Mouse (Mus musculus) neural tube, embryonic 11.5 days (tissue): ENCODE measurements around the gene Stum. TPM values are rescaled to one million over a fixed set of nuclear protein-coding genes. Genes with fewer than 3 reads are reported as not detected.
A peak's percentile ranks its signal among the peaks of the same experiment; 100 is the strongest.

Experiments used
- ATAC-seq: fragments of 200-750 bp; cut with Nextera tagmentation; 2 replicates; pipeline ENCODE4 v1.8.0; 2017; ENCODE audit warnings: moderate number of reproducible peaks, mild to moderate bottlenecking, moderate TSS enrichment, moderate library complexity; ENCODE audit not compliant: insufficient read depth, low FRiP score, low TSS enrichment
- DNase-seq: peaks from one replicate; pipeline ENCODE4 v3.0.0-alpha.2; 2015; ENCODE audit warnings: low spot score
- H3K27ac ChIP-seq: fragments of 300-500 bp; sonication (generic); 2 replicates; pipeline ENCODE4 v1.5.1; 2014; ENCODE audit warnings: low read depth, mild to moderate bottlenecking, low read length
- H3K27me3 ChIP-seq: fragments of 300-500 bp; sonication (generic); 2 replicates; pipeline ENCODE4 v1.6.1; 2014; ENCODE audit warnings: mild to moderate bottlenecking, low read length, mixed read lengths; ENCODE audit not compliant: control insufficient read depth, insufficient read depth
- H3K36me3 ChIP-seq: fragments of 300-500 bp; sonication (generic); 2 replicates; pipeline ENCODE4 v1.6.1; 2014; ENCODE audit warnings: mild to moderate bottlenecking, low read length, moderate library complexity, mixed read lengths; ENCODE audit not compliant: control insufficient read depth, insufficient read depth
- H3K4me1 ChIP-seq: fragments of 300-500 bp; sonication (generic); 2 replicates; pipeline ENCODE4 v1.6.1; 2014; ENCODE audit warnings: low read length, mixed read lengths; ENCODE audit not compliant: control insufficient read depth, insufficient read depth
- H3K4me2 ChIP-seq: fragments of 300-500 bp; sonication (generic); 2 replicates; pipeline ENCODE4 v1.6.1; 2014; ENCODE audit warnings: low read depth, mild to moderate bottlenecking, moderate library complexity
- H3K4me3 ChIP-seq: fragments of 300-500 bp; sonication (generic); 2 replicates; pipeline ENCODE4 v1.5.1; 2014; ENCODE audit warnings: low read depth, low read length
- H3K9ac ChIP-seq: fragments of 300-500 bp; sonication (generic); 2 replicates; pipeline ENCODE4 v1.6.1; 2014; ENCODE audit warnings: mild to moderate bottlenecking, low read length
- H3K9me3 ChIP-seq: fragments of 300-500 bp; sonication (generic); 2 replicates; pipeline ENCODE4 v1.6.1; 2016; ENCODE audit warnings: low read length; ENCODE audit not compliant: control insufficient read depth
- WGBS: fragments of 180-500 bp; shearing (Covaris S2); extraction: QIAGEN DNeasy Blood & Tissue Kit; methylation state at CpG from one replicate; pipeline ENCODE4 v1.1.7; 2014; 5-methylcytosine and 5-hydroxymethylcytosine counted together
- polyA plus RNA-seq: library from polyadenylated mRNA; unstranded; fragments of >200 nt; fragmentation: Nextera tagmentation; extraction: Ambion mirVana; gene quantifications from 2 replicates; pipeline ENCODE4 v1.2.1, GENCODE M21; 2014

Gene Stum
- polyA plus RNA-seq, 1 experiment from 2014 or later: 2.5 TPM

GRCm38 (mm10) chr1:180504899-180505298, 21.6 kb upstream of the Stum start:
- Histone ChIP-seq H3K27ac (no peak overlapping the region), H3K36me3 (no peaks in the 10 kb centered on the region), H3K9ac (no peak overlapping the region), H3K4me3 (no peak overlapping the region), H3K4me1 (no peaks in the 10 kb centered on the region), H3K9me3 (no peaks in the 10 kb centered on the region), H3K27me3 (no peaks in the 10 kb centered on the region), H3K4me2 (no peak overlapping the region)
- no peak for DNase-seq
- ATAC-seq: no peak
- WGBS: 89% methylated on average over 5 of the region's 5 CpGs

- no peak for DNase-seq
- Histone ChIP-seq H3K27ac (no peak overlapping the region), H3K4me3 (no peak overlapping the region), H3K9ac (no peak overlapping the region), H3K4me1 (no peaks in the 10 kb centered on the region), H3K4me2 (no peak overlapping the region), H3K36me3 (no peaks in the 10 kb centered on the region), H3K27me3 (no peaks in the 10 kb centered on the region), H3K9me3 (no peaks in the 10 kb centered on the region)
- 63% methylated on average over 5 of the region's 5 CpGs for WGBS
- no peak for ATAC-seq
These were observed 20.2 kb upstream of the Stum start for GRCm38 (mm10) chr1:180503484-180503883.

GRCm38 (mm10) chr1:180502566-180502965, 19.3 kb upstream of the Stum start:
- Histone ChIP-seq H3K9me3 (no peaks in the 10 kb centered on the region), H3K27me3 (no peaks in the 10 kb centered on the region), H3K36me3 (no peaks in the 10 kb centered on the region), H3K4me1 (no peaks in the 10 kb centered on the region), H3K4me3 (no peak overlapping the region), H3K27ac (no peak overlapping the region), H3K9ac (no peak overlapping the region), H3K4me2 (no peak overlapping the region)
- WGBS: 70% methylated on average over 4 of the region's 4 CpGs
- DNase-seq: no peak
- ATAC-seq: no peak

DNA sequence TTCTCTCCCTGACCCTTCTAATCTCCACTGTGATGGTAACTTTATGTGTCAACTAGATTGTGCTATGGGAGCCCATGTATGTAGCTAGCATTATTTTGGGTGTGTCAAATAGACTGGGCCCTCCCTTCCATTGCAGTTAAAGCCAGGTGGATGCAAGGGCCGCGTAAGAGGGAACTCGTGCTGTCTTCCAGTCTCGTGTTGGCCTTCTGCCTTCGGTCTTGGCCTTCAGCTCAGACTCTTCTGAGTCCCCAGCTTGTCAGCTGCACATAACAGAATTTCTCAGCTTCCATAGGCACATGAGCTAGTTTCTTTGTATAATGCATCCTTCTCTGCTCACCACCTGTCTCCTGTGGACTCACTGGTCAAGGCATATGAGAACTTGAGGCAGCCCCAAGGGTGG, 17.3 kb upstream of the Stum start:
- WGBS: 88% methylated on average over 5 of the region's 5 CpGs
- no peaks in the 10 kb centered on the region for H3K9me3 ChIP-seq
- no peaks in the 10 kb centered on the region for H3K27me3 ChIP-seq
- no peak overlapping the region for H3K4me3 ChIP-seq
- H3K9ac ChIP-seq: no peak overlapping the region
- no peak for DNase-seq
- ATAC-seq: no peak
- H3K4me1 ChIP-seq: no peaks in the 10 kb centered on the region
- no peaks in the 10 kb centered on the region for H3K36me3 ChIP-seq
- H3K4me2 ChIP-seq: no peak overlapping the region
- no peak overlapping the region for H3K27ac ChIP-seq

DNA sequence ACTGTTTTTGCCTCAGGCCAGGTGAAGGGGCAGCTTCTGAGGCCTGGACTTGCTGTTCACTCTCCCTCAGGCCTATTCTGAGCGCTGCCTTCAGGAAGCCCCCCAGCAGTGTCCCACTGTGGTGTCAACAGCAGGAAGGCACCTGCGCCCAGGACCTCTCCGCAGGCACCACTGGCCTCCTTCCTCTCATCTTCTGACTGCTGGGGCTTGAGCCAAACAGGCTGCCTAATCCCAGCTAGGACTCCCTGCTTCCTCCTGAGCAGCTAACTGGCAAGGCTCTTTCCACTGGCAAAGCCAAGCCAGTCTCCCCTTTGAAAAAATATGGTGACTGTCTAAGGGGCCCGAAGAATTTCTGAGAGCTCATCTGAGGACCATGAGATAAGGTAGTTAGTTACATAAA, 16.9 kb upstream of the Stum start:
- ATAC-seq (no peak), DNase-seq (no peak)
- Histone ChIP-seq H3K9ac (no peak overlapping the region), H3K4me3 (no peak overlapping the region), H3K4me2 (no peak overlapping the region), H3K27ac (no peak overlapping the region), H3K36me3 (no peaks in the 10 kb centered on the region), H3K9me3 (no peaks in the 10 kb centered on the region), H3K4me1 (no peaks in the 10 kb centered on the region), H3K27me3 (no peaks in the 10 kb centered on the region)
- 63% methylated on average over 4 of the region's 4 CpGs for WGBS

DNA sequence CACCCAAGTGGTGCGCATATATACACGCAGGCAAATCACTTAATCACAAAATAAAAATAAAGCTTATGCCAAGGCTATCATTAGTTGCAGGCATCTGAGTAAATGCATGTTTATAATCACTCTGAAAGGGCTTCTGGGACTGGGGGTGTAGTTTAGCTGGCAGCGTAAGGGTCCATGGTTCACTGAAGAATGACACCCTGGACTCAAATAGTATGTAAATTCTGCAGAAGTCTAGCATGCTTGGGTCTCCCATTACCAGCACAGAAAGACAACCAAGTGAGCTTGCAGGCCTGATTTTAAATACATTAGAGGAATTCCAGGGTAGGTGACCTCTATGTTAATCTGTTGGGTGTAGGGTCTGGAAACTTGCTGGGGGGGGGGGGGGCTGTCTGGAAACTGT, 16.5 kb upstream of the Stum start:
- WGBS: 88% methylated on average over 3 of the region's 3 CpGs
- no peak for ATAC-seq
- Histone ChIP-seq H3K9ac (no peak overlapping the region), H3K27me3 (no peaks in the 10 kb centered on the region), H3K36me3 (no peaks in the 10 kb centered on the region), H3K4me1 (no peaks in the 10 kb centered on the region), H3K4me2 (no peak overlapping the region), H3K9me3 (no peaks in the 10 kb centered on the region), H3K4me3 (no peak overlapping the region), H3K27ac (no peak overlapping the region)
- DNase-seq: no peak

GRCm38 (mm10) chr1:180492777-180493176, 9.5 kb upstream of the Stum start:
- DNase-seq: no peak

GRCm38 (mm10) chr1:180485346-180485745, 2.0 kb upstream of the Stum start:
- H3K27me3 ChIP-seq: peaks cover 24% of the 10 kb centered on the region
- DNase-seq (no peak), ATAC-seq (no peak)
- H3K9ac ChIP-seq: no peak overlapping the region
- no peak overlapping the region for H3K4me2 ChIP-seq
- no peak overlapping the region for H3K4me3 ChIP-seq
- no peaks in the 10 kb centered on the region for H3K36me3 ChIP-seq
- 89% methylated on average over 5 of the region's 5 CpGs for WGBS
- H3K9me3 ChIP-seq: no peaks in the 10 kb centered on the region
- peaks cover 13% of the 10 kb centered on the region for H3K4me1 ChIP-seq
- H3K27ac ChIP-seq: no peak overlapping the region

More at GRCm38 (mm10) chr1:180492777-180493176, 9.5 kb upstream of the Stum start:
- Histone ChIP-seq H3K9me3 (no peaks in the 10 kb centered on the region), H3K27ac (no peak overlapping the region), H3K27me3 (no peaks in the 10 kb centered on the region), H3K4me2 (no peak overlapping the region), H3K36me3 (no peaks in the 10 kb centered on the region), H3K4me3 (no peak overlapping the region), H3K9ac (no peak overlapping the region), H3K4me1 (no peaks in the 10 kb centered on the region)
- WGBS: 86% methylated on average over 9 of the region's 9 CpGs
- ATAC-seq: no peak

DNA sequence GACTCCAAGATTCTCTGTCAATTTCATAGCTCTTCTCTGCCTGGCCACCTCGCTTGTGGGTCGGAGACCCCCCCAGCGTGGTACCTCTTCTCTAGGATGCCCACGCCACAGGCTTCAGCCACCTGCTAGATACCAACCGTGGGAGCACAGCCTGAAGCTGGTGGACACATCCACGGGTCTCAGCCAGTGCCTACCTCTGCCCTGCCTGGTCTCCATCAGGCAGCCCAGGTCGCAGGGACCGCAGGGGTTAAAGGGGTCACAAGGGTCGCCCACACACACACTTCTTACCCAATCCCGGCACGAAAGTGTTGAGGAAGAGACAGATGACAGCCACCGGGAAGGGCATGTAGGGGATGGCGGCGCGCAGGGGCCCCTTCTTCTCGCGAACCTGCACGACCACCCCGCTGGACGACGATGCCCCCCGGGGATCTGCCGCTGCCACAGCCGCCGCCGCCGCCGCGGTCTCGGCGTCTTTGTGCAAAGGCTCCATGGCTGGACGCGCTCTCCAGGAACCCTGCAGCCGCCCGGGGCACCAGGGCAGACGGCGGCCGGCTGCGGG, 385 bp downstream of the Stum start:
- no peak for ATAC-seq
- H3K9ac ChIP-seq: peak overlapping the region; percentile 42
- WGBS: 6% methylated on average over 29 of the region's 39 CpGs
- H3K4me2 ChIP-seq: peak overlapping the region; percentile 84
- DNase-seq: no peak
- H3K4me3 ChIP-seq: peak overlapping the region; percentile 43
- peaks cover 13% of the 10 kb centered on the region for H3K4me1 ChIP-seq
- H3K27ac ChIP-seq: no peak overlapping the region
- H3K27me3 ChIP-seq: peaks cover 24% of the 10 kb centered on the region
- H3K36me3 ChIP-seq: no peaks in the 10 kb centered on the region
- H3K9me3 ChIP-seq: no peaks in the 10 kb centered on the region
